Mouse (Mus musculus) urinary bladder, postnatal 36 days (tissue): Measurements from ENCODE around the gene Pask.
"Not testable (repeated sequence)": the region's sequence is repeated elsewhere in the genome, so short reads cannot be mapped to it uniquely, and the experiment has no call there.

ENCODE experiments used
- DNase-seq, 2 experiments: peaks; one replicate each; pipeline ENCODE4 v3.0.0; 2022; ENCODE audit warnings: low spot score in 2 of 2, mixed read lengths in 1 of 2

The Pask gene

DNA sequence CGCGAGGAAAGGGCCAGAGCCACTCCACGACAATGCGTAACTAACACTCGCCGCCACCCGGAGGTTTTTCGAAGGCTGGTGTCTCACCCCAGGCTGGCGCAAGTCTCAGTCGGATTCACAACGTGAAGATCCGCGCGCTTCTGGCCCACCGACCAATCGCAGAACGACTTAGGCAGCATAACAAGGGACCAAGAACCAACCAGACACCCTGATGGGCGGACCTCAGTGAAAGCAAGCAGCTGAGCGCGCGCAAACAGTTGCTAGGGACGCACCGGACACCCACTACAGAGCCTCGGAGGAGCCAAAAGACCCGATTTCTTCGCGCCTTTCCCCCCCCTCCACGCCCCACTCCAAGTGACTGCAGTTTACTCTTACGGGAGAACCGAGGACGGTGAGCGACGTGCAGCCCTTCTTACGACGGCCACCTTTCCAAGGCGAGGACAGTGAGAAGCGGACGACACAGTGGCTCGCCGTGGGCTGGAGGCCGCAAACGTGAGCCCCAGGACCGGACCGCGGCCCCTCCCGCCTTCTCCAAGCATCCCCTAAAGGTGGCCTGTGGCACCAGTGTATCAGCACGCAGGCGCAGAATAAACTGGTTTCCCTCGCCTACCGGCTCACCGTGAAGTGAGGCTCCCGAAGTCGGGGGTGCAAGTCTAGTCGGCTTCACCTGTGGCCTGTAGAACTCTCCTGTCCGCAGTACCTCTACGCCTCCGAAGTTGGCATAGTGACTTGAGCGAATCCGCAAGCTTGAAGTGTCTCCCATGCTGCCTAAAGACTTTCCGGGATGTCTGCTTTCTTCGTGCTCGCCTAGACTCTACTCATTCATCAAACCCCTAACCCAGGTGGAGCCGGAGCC is at the start of gene Pask, which contains the start of gene Ppp1r7:
Gene Pask, minus strand, starts transcription at position 835 of the 856 bp plus-strand sequence.
Gene Ppp1r7, plus strand, starts transcription at position 207 of the 856 bp plus-strand sequence.
- peak; percentile 82 to 93 for DNase-seq

DNA sequence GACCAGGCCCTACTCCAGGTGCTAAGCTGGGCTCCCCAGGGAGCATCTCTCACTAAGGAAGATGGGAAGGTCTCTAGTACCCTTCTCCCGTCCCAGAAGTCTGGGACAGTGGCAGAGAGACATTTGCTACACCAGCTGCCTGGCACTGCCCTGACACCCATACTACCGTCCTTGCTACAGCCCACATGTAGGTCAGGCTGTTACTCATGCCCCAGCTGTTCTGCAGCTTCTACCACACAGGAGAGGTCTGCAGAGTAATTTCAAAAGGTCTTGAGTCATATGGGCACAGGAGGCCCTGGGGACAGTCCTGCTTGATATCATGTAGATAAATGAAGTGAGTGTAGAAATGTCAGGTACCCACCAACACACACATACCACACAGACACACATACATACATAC is 45.6 kb upstream of the Pask start:
- DNase-seq: no peak

DNA sequence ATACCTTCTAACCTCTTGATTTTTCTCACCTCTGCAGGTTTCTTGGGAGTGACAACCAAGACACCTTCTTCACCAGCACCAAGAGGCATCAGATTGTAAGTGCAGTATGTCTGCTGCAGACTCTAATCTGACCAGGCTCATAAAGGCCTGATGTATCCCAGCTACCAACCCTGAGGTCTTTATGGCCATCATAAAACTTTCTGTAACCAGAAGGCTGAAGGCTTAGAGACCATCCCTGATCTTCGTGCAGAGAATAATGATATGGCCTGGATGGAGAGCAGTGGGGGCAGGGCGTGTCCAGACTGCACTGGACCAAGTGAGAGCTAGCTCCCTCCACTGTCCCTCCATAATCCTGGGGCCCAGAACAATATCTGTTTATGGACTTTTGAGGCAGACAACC is 43.9 kb upstream of the Pask start:
- DNase-seq: no peak

DNA sequence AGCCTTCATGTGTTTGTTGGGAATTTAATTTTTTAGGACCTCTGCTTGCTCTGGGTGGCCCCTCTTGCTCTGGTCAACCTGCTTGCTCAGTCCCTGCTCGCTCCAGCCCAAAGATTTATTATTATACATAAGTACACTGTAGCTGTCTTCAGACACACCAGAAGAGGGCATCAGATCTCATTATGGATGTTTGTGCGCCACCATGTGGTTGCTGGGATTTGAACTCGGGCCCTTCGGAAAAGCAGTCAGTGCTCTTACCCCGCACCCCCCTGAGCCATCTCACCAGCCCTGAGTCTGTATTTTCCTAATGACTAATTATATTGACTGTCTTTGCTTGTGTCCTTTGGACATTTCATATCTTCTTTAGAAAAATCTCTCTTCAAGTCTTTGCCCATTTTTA is 35.8 kb upstream of the Pask start:
- DNase-seq: no peak

DNA sequence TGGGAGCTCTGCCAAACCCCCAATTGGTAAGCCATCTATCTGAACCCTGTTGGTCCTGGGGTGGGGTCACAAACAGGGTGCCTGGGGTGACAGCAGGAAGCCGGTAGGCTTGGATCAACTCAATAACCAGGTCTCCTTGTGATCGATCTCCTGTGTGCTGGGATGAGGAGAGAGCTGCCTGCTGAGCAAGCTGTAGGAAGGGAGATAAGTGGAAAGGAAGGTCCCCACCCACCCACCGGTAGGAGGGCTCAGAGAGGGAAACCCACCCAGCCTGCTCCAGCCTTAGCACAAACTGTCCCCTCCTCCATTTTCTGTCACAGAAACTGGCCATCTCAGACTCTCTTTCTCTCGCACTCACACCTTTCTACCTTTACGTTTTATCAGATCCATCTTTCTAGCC is 34.0 kb upstream of the Pask start:
- no peak for DNase-seq

GRCm38 (mm10) chr1:93373665-93374064 is 30.4 kb upstream of the Pask start, which contains the start of gene Ano7:
Ano7 (plus strand) TSS chr1:93373930.
- no peak for DNase-seq

- no peak for DNase-seq
Measured at GRCm38 (mm10) chr1:93365641-93366040, 22.4 kb upstream of the Pask start.

DNA sequence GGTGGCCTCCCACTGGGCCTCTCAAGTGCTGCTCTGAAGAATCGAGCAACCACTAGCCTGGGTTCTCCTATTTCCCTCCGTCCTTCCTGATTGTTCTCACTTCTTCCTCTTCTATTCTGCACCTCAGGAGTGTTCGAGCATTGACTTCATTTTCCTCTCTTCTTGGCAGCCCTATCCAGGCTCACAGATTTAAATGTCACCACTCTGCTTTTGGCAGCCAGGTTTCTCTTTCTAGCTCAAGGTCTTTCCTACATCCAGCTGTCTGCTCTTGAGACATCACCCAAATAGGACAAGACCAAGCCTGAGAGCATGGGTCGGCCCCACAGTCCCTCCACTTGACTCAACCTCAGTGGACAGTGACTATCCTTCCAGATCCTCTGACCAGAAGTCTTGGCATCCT is 19.4 kb upstream of the Pask start:
- no peak for DNase-seq

- DNase-seq: no peak
Measured at GRCm38 (mm10) chr1:93352724-93353123, 9.4 kb upstream of the Pask start.

GRCm38 (mm10) chr1:93349701-93350100 is 6.4 kb upstream of the Pask start:
- DNase-seq: no peak

- no peak for DNase-seq
Measured at GRCm38 (mm10) chr1:93347176-93347575, 3.9 kb upstream of the Pask start.

GRCm38 (mm10) chr1:93343504-93344047 is 294 bp upstream of the Pask start:
- peak; percentile 89 to 94 for DNase-seq

GRCm38 (mm10) chr1:93334621-93335020 is 8.7 kb downstream of the Pask start:
- DNase-seq: no peak

DNA sequence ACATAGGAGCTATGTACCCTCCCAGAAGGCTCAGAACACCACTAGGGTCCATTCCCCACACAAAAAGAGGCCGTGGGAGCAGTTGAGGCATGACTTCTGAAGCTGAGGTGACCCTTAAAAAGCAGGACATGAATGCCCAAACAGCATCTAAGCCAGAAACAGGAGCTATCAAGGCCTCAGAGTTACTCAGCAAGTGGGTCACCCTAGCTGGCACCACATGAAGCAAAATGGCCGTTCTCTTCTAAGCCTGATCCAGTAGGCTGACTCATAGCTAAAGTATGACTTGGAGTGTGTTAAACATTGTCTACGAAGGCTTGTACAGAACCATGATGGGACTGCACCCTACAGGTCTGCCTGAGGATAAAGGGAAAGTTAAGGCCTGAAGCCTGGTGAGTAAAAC is 16.8 kb downstream of the Pask start:
- DNase-seq: no peak

DNA sequence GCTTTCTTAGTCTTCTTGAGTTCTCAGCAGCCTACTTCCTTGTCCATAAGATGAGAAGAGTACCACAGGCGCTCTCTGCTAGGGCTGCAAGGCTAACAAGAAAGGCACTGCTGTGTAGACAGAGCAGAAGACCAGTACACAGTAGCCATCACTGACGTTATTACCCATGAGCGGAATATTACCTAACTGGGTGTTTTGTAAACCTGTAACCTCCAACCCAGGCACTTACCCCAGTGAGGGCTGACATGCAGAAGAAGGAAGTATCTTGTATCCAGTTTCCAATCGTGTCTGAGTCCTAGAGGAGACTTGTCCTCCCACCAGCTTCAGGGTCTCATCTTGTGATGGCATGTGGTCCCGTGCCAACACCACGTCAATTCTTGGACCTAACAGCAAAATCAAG is 19.3 kb downstream of the Pask start:
- no peak for DNase-seq

- DNase-seq: peak; percentile 75 to 81
Measured at GRCm38 (mm10) chr1:93305581-93306337, 37.5 kb downstream of the Pask start, which contains the start of gene Mterf4. Mterf4 (minus strand) TSS chr1:93305915.

DNA sequence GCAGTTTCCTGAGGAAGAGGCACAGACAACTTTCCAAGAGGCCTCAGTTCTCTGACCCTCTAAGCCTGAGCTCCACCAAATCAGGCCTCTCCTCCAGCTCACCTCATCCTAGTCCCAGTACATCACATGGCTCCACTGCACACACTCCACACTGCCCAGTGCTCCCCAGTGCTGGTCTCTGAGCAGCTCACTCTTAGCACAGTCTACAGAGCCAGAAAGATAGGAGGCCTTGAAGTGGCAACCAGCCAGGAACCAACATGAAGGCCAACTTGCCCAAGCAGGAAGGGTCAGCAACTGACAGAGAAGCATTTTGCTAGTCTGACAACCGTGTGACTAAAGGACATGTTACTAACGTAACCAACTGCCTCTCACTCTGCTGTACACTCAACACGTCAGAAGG is 42.7 kb downstream of the Pask start:
- no peak for DNase-seq

DNA sequence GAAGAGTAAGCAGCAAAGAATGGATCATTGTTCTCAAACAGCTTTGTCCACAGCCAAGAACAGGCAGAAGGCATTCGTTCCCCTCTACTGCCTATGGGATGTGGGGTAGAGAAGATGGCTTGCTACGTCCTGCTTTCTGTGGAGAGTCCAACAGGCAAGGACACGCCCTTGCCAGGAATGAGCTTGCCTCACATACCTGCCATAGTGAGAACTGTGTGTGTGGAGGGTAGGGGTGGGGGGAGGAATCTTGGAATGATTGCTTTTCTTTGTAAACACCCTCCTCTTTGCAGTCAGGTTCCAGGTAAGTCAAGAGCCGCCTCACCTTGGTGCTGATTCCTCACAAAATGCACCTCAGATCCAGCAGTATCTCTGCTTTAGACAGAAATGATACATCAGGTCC is 43.5 kb downstream of the Pask start:
- DNase-seq: no peak

DNA sequence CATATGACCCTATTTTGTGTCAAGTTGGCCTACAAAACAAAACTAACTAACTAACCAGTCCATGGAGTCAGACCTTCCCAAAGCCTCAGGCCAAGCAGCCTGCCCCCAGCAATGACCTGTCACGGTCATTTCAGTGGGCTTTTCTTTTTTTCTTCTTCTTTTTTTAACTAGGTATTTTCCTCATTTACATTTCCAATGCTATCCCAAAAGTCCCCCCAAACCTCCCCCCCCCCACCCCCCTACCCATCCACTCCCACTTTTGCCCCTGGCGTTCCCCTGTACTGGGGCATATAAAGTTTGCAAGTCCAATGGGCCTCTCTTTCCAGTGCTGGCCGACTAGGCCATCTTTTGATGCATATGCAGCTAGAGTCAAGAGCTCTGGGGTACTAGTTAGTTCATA is 48.8 kb downstream of the Pask start:
- not testable (repeated sequence) for DNase-seq

GRCm38 (mm10) chr1:93292006-93292405 is 51.3 kb downstream of the Pask start:
- DNase-seq: no peak

- no peak for DNase-seq
Measured at GRCm38 (mm10) chr1:93291591-93291990, 51.7 kb downstream of the Pask start.

DNA sequence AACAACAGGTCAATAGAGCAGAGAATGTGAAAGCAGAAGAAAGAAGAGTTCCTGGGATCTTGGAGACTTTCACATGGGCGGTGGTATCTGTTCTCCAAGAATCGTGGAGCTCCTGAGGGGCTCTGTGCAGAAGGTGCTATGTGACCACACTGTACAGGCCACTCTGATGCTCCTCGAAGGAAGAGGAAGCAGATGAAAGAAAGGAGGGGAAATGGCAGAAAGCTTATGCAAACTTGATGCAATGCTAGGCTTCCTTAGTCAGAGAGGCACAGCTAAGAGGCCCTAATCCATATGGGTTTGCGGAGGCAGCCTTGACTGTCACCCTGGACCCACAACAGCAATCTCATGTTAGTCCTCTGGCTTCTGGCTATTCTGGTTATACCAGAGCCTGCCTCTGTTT is 52.3 kb downstream of the Pask start:
- no peak for DNase-seq
